Mouse (Mus musculus) hindbrain, postnatal 0 days (tissue): ENCODE measurements around the gene Ap1m1. TPM values are rescaled to one million over a fixed set of nuclear protein-coding genes. Genes with fewer than 3 reads are reported as not detected.
A peak's percentile ranks its signal among the peaks of the same experiment; 100 is the strongest.

Source experiments
- ATAC-seq: fragments of 200-750 bp; cut with Nextera tagmentation; 2 replicates; pipeline ENCODE4 v1.8.0; 2017; ENCODE audit warnings: mild to moderate bottlenecking, moderate TSS enrichment, moderate library complexity
- DNase-seq: peaks from one replicate; pipeline ENCODE4 v3.0.0-alpha.2; 2015; ENCODE audit warnings: low spot score
- H3K27ac ChIP-seq: fragments of 300-500 bp; sonication (generic); 2 replicates; pipeline ENCODE4 v1.5.1; 2014; ENCODE audit warnings: mild to moderate bottlenecking
- H3K27me3 ChIP-seq: fragments of 300-500 bp; sonication (generic); 2 replicates; pipeline ENCODE4 v1.6.1; 2014; ENCODE audit warnings: low read length, mixed read lengths; ENCODE audit not compliant: insufficient read depth
- H3K36me3 ChIP-seq: fragments of 300-500 bp; sonication (generic); 2 replicates; pipeline ENCODE4 v1.6.1; 2014; ENCODE audit warnings: low read length, mixed read lengths; ENCODE audit not compliant: insufficient read depth
- H3K4me1 ChIP-seq: fragments of 300-500 bp; sonication (generic); 2 replicates; pipeline ENCODE4 v1.6.1; 2014; ENCODE audit warnings: antibody characterized with exemption, low read length, mixed read lengths; ENCODE audit not compliant: insufficient read depth
- H3K4me2 ChIP-seq: fragments of 300-500 bp; sonication (generic); 2 replicates; pipeline ENCODE4 v1.6.1; 2014; ENCODE audit warnings: low read depth, mild to moderate bottlenecking, low read length, moderate library complexity, mixed read lengths
- H3K4me3 ChIP-seq: fragments of 300-500 bp; sonication (generic); 2 replicates; pipeline ENCODE4 v1.5.1; 2014; ENCODE audit warnings: low read length
- H3K9ac ChIP-seq: fragments of 300-500 bp; sonication (generic); replicated peaks from 2 replicates; pipeline ENCODE4 v1.6.1; 2014; ENCODE audit warnings: mild to moderate bottlenecking, low read length, moderate library complexity, mixed read lengths
- H3K9me3 ChIP-seq: fragments of 300-500 bp; sonication (generic); 2 replicates; pipeline ENCODE4 v1.6.1; 2016; ENCODE audit warnings: low read length, mixed read lengths
- CTCF ChIP-seq: IDR thresholded peaks from 2 replicates; pipeline ENCODE4 v1.5.1; 2016; ENCODE audit warnings: antibody characterized with exemption, control low read depth, low read depth
- WGBS: fragments of 180-500 bp; shearing (Covaris S2); extraction: QIAGEN DNeasy Blood & Tissue Kit; methylation state at CpG from one replicate; pipeline ENCODE4 v1.1.7; 2014; 5-methylcytosine and 5-hydroxymethylcytosine counted together
- polyA plus RNA-seq: library from polyadenylated mRNA; unstranded; fragments of >200 nt; fragmentation: Nextera tagmentation; extraction: Ambion mirVana; gene quantifications from 2 replicates; pipeline ENCODE4 v1.2.1, GENCODE M21; 2015
- total RNA-seq: library from RNA; depleted of rRNA; stranded (reverse); fragments of >200 nt; gene quantifications from 2 replicates; pipeline ENCODE4 v1.2.3, GENCODE M21; 2014; rRNA removed

The Ap1m1 gene
- total RNA-seq (76.8 and 81.3 TPM in 2 replicates), polyA plus RNA-seq (197 and 216 TPM in 2 replicates)

- Histone ChIP-seq H3K36me3 (no peaks in the 10 kb centered on the region), H3K9me3 (no peaks in the 10 kb centered on the region), H3K27ac (peak within 1 kb of the TSS; percentile 84), H3K4me2 (peak within 1 kb of the TSS; percentile 63), H3K9ac (peak within 1 kb of the TSS; percentile 59), H3K4me3 (peak within 1 kb of the TSS; percentile 58), H3K4me1 (peaks cover 11% of the 10 kb centered on the region; the same call in 1 of the 2 replicates), H3K27me3 (no peaks in the 10 kb centered on the region)
- under 1% methylated on average over 54 of the region's 54 CpGs for WGBS
- DNase-seq, result peak; percentile 100
- peak; percentile 84 for TF ChIP-seq CTCF
- ATAC-seq, result peak; percentile 96
Observed at GRCm38 (mm10) chr8:72239499-72240402, at the start of gene Ap1m1. Gene Ap1m1, plus strand, starts transcription at chr8:72240018.

- no peak overlapping the region for H3K4me2 ChIP-seq
- H3K9me3 ChIP-seq, result no peaks in the 10 kb centered on the region; the same call in 1 of the 2 replicates
- WGBS, result 82% methylated on average over 2 of the region's 2 CpGs
- no peak for TF ChIP-seq CTCF
- no peak overlapping the region for H3K4me3 ChIP-seq
- H3K4me1 ChIP-seq, result no peaks in the 10 kb centered on the region
- DNase-seq (no peak), ATAC-seq (no peak)
- no peak overlapping the region for H3K27ac ChIP-seq
- no peaks in the 10 kb centered on the region for H3K36me3 ChIP-seq
- no peak overlapping the region for H3K9ac ChIP-seq
- no peaks in the 10 kb centered on the region for H3K27me3 ChIP-seq
Observed at GRCm38 (mm10) chr8:72190215-72190539, 49.6 kb upstream of the Ap1m1 start.

- ATAC-seq (no peak), DNase-seq (no peak)
- Histone ChIP-seq H3K9me3 (no peaks in the 10 kb centered on the region; the same call in 1 of the 2 replicates), H3K27me3 (no peaks in the 10 kb centered on the region), H3K9ac (no peak overlapping the region), H3K27ac (no peak overlapping the region), H3K4me2 (no peak overlapping the region), H3K4me1 (no peaks in the 10 kb centered on the region), H3K4me3 (no peak overlapping the region), H3K36me3 (no peaks in the 10 kb centered on the region)
- TF ChIP-seq CTCF, result no peak
Observed at GRCm38 (mm10) chr8:72192065-72192464, 47.8 kb upstream of the Ap1m1 start.

- Histone ChIP-seq H3K4me1 (no peaks in the 10 kb centered on the region), H3K27me3 (no peaks in the 10 kb centered on the region), H3K9ac (no peak overlapping the region), H3K27ac (no peak overlapping the region), H3K4me3 (no peak overlapping the region), H3K36me3 (no peaks in the 10 kb centered on the region), H3K4me2 (no peak overlapping the region), H3K9me3 (peaks cover 7% of the 10 kb centered on the region)
- no peak for ATAC-seq
- no peak for DNase-seq
- TF ChIP-seq CTCF, result no peak
- WGBS, result 66% methylated on average over 8 of the region's 8 CpGs
Observed at GRCm38 (mm10) chr8:72197997-72198396, 41.8 kb upstream of the Ap1m1 start.

GRCm38 (mm10) chr8:72208582-72208981 is 31.2 kb upstream of the Ap1m1 start:
- H3K4me1 ChIP-seq, result no peaks in the 10 kb centered on the region
- 85% methylated on average over 1 of the region's 1 CpGs for WGBS
- H3K36me3 ChIP-seq, result no peaks in the 10 kb centered on the region
- H3K9me3 ChIP-seq, result no peaks in the 10 kb centered on the region
- TF ChIP-seq CTCF, result no peak
- no peak overlapping the region for H3K9ac ChIP-seq
- no peak overlapping the region for H3K4me2 ChIP-seq
- no peaks in the 10 kb centered on the region for H3K27me3 ChIP-seq
- ATAC-seq (no peak), DNase-seq (no peak)
- H3K27ac ChIP-seq, result no peak overlapping the region
- no peak overlapping the region for H3K4me3 ChIP-seq

- Histone ChIP-seq H3K9me3 (no peaks in the 10 kb centered on the region), H3K27me3 (no peaks in the 10 kb centered on the region), H3K4me3 (no peak overlapping the region), H3K27ac (no peak overlapping the region), H3K4me1 (no peaks in the 10 kb centered on the region), H3K9ac (no peak overlapping the region), H3K36me3 (no peaks in the 10 kb centered on the region), H3K4me2 (no peak overlapping the region)
- ATAC-seq (no peak), DNase-seq (no peak)
- TF ChIP-seq CTCF, result no peak
- 78% methylated on average over 4 of the region's 4 CpGs for WGBS
Observed at GRCm38 (mm10) chr8:72210222-72210621, 29.6 kb upstream of the Ap1m1 start.

GRCm38 (mm10) chr8:72210710-72211109 is 29.1 kb upstream of the Ap1m1 start:
- Histone ChIP-seq H3K9me3 (no peaks in the 10 kb centered on the region), H3K4me3 (no peak overlapping the region), H3K4me2 (no peak overlapping the region), H3K27ac (no peak overlapping the region), H3K4me1 (no peaks in the 10 kb centered on the region), H3K9ac (no peak overlapping the region), H3K36me3 (no peaks in the 10 kb centered on the region), H3K27me3 (no peaks in the 10 kb centered on the region)
- TF ChIP-seq CTCF, result no peak
- 63% methylated on average over 2 of the region's 2 CpGs for WGBS
- DNase-seq, result no peak
- ATAC-seq, result no peak
